Mouse (Mus musculus) megakaryocyte, embryonic 14.5 days (primary cell): ENCODE measurements around the gene Sspo.

Source experiments
- FLI1 ChIP-seq: IDR thresholded peaks from 2 replicates; pipeline ENCODE4 v1.6.1; 2012; ENCODE audit warnings: low read length, inconsistent platforms, mixed read lengths
- GATA1 ChIP-seq: IDR thresholded peaks from 3 replicates; pipeline ENCODE4 v1.6.1; 2012; ENCODE audit warnings: mixed read lengths, low read length, inconsistent platforms, borderline replicate concordance

DNA sequence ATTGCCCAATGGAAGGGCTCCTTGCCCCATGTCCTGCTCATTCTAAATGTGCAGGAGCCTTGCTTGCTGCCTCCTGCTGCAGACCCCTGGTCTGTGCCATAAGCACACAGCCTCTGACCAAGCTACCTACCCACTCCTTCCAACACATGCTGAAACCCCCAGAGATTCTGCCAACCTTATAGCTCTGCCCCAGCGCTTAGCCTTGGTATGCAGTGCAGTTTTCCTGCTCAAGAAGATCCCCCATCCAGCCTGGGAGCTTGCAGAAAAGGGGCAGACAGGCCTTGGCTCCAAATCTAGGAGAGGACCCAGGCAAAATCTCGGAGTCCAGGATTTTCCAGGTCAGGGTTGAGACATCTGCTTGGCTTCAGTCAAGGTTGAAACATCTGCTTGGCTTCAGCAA lies 85.4 kb downstream of the Sspo start:
- TF ChIP-seq GATA1, result no peak
- no peak for TF ChIP-seq FLI1
